Mouse (Mus musculus) A20 (cell line): Measurements from ENCODE around the gene Clic4.

ENCODE experiments used
- DNase-seq: peaks from one replicate; pipeline ENCODE4 v3.0.0-alpha.2; 2011; ENCODE audit warnings: low read depth, low spot score

The Clic4 gene

GRCm38 (mm10) chr4:135235546-135235945 is 37.1 kb downstream of the Clic4 start:
- no peak for DNase-seq

- no peak for DNase-seq
Measured at GRCm38 (mm10) chr4:135232563-135232962, 40.1 kb downstream of the Clic4 start.

- no peak for DNase-seq
Measured at GRCm38 (mm10) chr4:135231543-135231942, 41.1 kb downstream of the Clic4 start.

- DNase-seq: no peak
Measured at GRCm38 (mm10) chr4:135231136-135231535, 41.5 kb downstream of the Clic4 start.

- DNase-seq: no peak
Measured at GRCm38 (mm10) chr4:135230661-135231060, 42.0 kb downstream of the Clic4 start.

- no peak for DNase-seq
Measured at GRCm38 (mm10) chr4:135229871-135230270, 42.7 kb downstream of the Clic4 start.

DNA sequence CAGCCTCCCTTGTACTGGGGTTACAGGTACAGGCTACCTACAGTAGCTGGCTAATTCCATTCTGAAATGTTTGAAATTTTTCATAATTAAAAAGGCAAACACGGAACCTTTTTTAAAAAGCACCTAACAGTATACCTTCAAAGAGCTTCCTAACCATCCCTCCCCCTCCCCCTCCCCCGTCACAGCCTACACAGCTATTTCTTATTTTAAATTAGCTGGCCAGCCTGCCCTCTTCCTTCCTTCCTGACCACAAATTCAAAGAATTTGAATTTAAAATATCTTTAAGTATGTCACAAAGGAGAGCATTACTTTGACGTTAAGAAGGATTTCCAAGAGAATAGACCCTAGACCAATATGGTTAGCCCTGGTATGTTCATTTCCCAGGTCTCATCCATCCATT is 44.5 kb downstream of the Clic4 start:
- DNase-seq: no peak

- no peak for DNase-seq
Measured at GRCm38 (mm10) chr4:135226008-135226667, 46.5 kb downstream of the Clic4 start.

- DNase-seq: no peak
Measured at GRCm38 (mm10) chr4:135223808-135224207, 48.8 kb downstream of the Clic4 start.

- DNase-seq: no peak
Measured at GRCm38 (mm10) chr4:135221632-135222407, 50.8 kb downstream of the Clic4 start.

DNA sequence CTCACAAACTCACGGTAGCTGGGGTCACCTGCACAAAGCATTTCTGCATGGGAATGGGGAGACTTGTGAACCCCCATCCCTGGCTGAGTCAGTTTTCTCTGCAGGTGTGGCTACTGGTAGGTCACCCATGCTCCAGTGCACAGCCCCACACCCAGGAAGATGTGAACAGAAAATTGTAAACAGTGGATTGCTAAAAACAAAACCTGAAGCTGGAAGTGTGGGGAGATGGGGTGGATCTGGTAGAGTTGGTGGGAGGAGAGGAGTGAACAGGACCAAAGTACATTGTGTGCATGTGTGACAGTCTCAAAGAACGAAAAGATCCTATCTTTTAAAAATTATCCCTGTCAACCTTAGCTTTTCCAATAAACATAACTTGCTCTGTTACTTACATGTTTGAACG is 52.0 kb downstream of the Clic4 start:
- DNase-seq: peak; percentile 71

DNA sequence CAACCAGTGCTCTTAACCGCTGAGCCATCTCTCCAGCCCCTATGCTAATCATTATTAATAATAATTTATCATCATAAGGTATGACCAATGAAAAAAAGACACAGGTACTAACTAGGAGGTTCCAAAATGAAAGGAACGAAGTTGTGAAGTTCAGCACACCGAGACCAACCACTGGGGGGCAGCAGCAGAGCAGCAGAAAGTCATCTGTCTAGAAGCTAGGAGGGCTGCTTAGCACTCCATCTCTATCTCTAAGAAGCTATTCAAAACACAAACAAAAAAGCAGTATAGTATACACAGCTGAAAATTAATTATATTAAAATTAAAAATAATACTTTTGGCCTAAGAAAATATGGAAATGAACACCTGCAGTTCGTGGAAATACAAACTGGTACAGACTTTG is 53.0 kb downstream of the Clic4 start:
- DNase-seq: peak; percentile 76

DNA sequence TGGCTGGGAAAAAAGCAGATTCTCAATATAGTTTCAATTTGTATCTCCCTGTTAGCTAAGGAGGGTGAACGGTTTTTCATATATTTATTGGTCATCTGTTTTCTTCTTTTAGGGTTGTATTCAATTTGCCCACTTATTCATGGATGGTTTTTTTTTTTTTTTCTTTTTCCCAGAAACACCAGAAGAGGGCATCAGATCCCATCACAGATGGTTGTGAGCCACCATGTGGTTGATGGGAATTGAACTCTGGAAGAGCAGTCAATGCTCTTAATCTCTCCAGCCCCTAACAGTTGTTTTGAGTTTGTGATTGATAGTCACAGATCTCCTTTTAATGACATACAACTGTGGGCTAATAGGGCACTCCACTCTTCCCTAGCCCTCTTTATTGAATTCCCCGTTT is 62.8 kb downstream of the Clic4 start:
- DNase-seq: no peak

DNA sequence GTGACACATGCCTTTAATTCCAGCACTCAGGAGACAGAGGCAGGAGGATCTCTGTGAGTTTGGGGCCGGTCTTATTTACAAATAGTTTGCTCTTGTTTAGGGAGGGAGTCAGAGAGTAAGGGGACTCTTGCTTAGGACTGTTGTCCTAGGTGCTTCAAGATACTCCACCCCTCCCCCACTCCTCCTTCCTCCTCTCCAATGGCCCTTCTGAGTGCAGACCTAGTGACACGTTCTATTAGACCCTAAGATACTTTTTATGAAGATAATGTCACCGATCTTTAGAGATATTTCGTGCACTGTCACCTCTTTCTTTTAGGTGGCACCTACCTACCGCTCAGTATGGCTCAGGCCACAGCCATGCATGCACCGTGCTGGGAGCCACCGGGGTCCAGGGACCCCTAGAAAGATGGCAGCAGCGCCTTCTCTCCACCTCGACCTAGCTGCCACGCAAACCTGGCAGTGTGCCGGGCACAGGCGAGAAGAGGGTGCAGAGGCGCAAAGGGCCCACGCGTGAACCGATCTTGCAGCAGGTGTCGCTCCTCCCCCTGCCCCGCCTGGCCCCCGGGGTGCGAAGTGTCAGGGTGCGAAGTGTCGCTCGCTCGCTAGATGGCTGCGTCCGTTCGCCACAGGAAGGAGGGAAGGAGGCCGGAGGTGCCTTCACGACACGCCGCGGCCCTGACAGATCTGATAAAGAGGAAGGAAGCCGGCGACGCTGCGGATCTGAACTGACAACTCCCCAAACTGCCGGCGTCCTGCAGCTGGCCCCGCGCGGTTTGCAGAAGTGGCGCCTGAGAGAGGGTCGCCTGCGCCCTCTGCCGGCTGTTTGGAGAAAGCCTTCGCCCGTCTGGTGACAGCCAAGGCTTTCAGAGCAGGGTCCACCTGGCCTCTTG is 66.7 kb downstream of the Clic4 start:
- DNase-seq: peak; percentile 97

DNA sequence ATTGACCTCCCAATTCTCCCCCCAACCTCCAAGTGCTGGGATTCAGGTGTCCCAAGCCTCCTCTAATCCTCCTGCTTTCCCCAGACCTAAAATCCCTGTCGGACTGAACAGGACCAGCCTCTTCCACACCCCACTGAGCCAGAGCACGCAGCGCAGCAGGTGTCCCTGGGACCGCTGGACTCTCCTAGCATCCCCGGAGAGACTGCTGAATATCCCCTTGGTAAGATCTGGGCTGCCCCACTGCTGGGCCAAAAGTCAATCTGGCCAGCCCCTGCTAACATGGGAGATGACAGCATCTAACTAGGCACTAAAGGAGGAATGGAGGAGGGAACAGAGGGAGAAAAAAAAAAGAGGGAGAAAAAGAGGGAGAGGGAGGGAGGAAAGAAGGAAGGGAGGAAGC is 67.4 kb downstream of the Clic4 start:
- DNase-seq: no peak

DNA sequence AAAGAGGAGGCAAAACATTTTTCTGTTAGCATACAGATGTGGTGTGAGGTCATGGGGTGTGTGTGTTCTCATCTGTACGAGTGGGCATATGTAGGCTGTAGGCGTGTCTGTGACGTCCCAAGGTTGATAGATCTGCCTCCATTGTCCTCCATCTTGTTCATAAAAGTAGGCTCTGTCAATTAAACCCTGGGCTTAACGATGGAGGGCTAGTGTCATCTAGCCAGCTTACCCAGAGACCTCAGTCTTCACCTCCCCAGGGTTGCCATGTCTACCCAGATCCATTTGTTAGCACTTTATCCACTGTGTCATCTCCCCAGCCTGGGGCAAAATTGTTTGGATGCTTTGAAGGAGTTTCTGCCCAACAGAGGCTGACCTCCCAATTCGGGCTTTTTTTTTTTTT is 67.9 kb downstream of the Clic4 start:
- DNase-seq: no peak

DNA sequence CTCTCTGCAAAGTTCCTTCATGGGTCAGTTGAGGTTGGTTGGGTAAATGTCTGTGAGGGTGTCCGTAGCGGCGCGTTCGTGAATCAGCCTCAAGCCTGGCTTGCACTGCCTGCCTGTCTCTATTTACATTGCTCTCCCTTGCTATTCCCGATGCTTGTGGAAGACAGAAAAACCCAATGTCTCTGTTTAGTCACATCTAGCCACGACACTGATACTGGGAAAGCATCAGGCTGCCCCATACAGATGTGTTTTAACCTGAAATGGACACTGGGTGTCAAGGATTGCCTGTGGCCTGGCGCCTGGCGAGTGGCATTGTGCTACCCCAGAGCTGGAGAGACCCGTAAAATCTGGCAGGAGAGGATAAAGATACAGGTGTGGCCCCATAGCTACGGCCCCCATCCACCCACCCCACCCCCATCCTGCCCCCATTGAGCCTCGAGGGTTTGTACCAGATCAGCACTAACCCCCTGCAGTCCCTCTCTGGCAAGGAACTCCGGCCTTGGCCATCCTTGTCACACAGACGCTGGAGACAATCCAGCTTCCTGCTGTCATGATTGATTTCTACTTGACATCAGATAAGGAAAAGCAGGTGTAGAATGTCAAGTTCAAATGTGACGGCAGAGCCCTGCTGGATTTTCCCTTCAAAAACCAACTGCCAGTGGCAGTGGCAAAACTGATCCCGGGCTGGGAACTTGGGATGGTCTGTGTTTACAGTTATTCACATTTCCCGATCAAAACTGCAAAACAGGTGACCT is 68.6 kb downstream of the Clic4 start:
- DNase-seq: no peak

GRCm38 (mm10) chr4:135203279-135203678 is 69.3 kb downstream of the Clic4 start:
- peak; percentile 92 for DNase-seq

DNA sequence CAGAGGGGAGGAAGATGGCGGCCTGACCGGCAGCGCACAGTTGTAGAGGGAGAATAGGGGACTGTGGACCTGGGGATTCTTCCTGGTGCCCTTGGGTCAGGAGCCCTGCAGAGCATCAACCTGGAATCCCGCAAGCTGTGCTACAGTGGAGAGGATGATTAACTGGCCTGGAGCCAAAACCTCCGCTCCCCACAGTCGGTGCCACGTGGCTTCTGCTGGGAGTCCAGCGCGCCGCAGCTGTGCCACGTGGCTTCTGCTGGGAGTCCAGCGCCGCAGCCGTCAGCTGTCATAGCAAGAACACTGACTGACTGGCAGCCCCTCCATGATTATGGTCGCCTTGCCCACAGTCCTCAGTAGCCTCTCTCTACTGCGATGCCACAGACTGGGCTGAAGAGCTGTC is 70.8 kb downstream of the Clic4 start:
- no peak for DNase-seq

DNA sequence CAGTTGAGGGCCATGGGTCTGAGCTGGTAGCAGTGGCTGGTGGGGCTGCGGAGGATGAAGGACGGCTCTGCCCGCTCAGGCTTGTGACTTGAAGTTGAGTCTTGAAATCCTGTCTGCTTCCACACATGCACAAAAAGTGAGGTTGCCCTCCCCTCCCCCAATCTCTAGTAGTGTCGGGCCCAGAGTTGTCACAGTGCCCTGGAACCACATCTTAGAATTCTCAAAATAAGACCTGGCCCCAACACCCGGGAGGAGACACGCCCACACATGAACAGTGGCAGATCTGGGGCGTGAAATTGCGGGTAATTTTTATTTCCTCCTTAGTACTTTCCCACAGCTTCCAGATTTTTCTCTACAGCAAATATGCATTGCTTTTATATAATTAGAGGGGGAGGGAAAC is 74.8 kb downstream of the Clic4 start:
- DNase-seq: no peak

GRCm38 (mm10) chr4:135192841-135193240 is 79.8 kb downstream of the Clic4 start:
- DNase-seq: no peak

GRCm38 (mm10) chr4:135191604-135192003 is 81.0 kb downstream of the Clic4 start:
- DNase-seq: no peak
